Mouse (Mus musculus) bone marrow macrophage, adult 2 months (primary cell): ENCODE measurements around the gene Tmsb10.

Experiments
- CTCF ChIP-seq: IDR thresholded peaks from 2 replicates; pipeline ENCODE4 v1.5.1; 2012; ENCODE audit warnings: low read depth, mild to moderate bottlenecking, low read length, moderate library complexity
- POLR2A ChIP-seq: IDR thresholded peaks from 2 replicates; pipeline ENCODE4 v1.6.1; 2012; ENCODE audit warnings: mild to moderate bottlenecking, low read depth, low read length, borderline replicate concordance

- TF ChIP-seq CTCF, result no peak
- TF ChIP-seq POLR2A, result no peak
Observed at GRCm38 (mm10) chr6:72952221-72952620, 6.3 kb downstream of the Tmsb10 start.
